Comparison of ENCODE assay signal across 10 mouse cellular contexts in genomic region chr11:58995061-58995806, GRCm38 (mm10). TPM values are rescaled to one million over a fixed set of nuclear protein-coding genes. Genes with fewer than 3 reads are reported as not detected.
DNase-seq lines count a peak whose midpoint lies in the region; ATAC-seq and TF ChIP-seq lines count a peak whose summit lies in the region.
"Had no signal": no experiment of that assay in that cellular context is flagged by ENCODE, and none has a peak within 500 bp of the region (broad histone marks: within the 10 kb centered on the region; RNA-seq: fewer than 3 reads in every experiment).

No protein-coding gene starts in this region.

- ATAC-seq in forebrain, embryonic 14.5 days, result no peak
- no peak for ATAC-seq in intestine, embryonic 16.5 days
- no peak for ATAC-seq in neural tube, embryonic 13.5 days (ENCODE audit: low read depth)

- no peak for TF ChIP-seq CTCF in layer of hippocampus, adult 2 months (conservative IDR thresholded peaks at IDR 0.05)
- no peak for TF ChIP-seq CTCF in lung, adult 2 months (IDR thresholded peaks at IDR 0.05; ENCODE audit: insufficient read depth, low read length)

- peaks cover 20% of the 10 kb centered on the region for H3K4me1 ChIP-seq in forebrain, embryonic 10.5 days
- 0 out of 2 replicates have a peak, but pooled peaks cover 3% of the 10 kb centered on the region for H3K4me1 ChIP-seq in forebrain, embryonic 14.5 days (ENCODE audit: control insufficient read depth, insufficient read depth, low read length)
- peaks cover 4% of the 10 kb centered on the region; the same call in 1 of the 2 replicates for H3K4me1 ChIP-seq in intestine, embryonic 16.5 days (ENCODE audit: control insufficient read depth, insufficient read depth, low read length)
- peaks cover 10% of the 10 kb centered on the region for H3K4me1 ChIP-seq in neural tube, embryonic 13.5 days (replicated peaks)
- H3K4me1 ChIP-seq in lung, adult 2 months (ENCODE audit: control insufficient read depth, insufficient read depth, low read length), result peaks cover 3% of the 10 kb centered on the region; the same call in 1 of the 2 replicates

- WGBS in forebrain, embryonic 10.5 days, result 85% methylated on average over 9 of the region's 9 CpGs
- WGBS in forebrain, embryonic 14.5 days, result 81% methylated on average over 9 of the region's 9 CpGs
- 83% methylated on average over 9 of the region's 9 CpGs for WGBS in intestine, embryonic 16.5 days
- WGBS in neural tube, embryonic 13.5 days, result 79% methylated on average over 9 of the region's 9 CpGs
- WGBS in lung, adult 2 months, result 78% methylated on average over 9 of the region's 9 CpGs

- H3K4me3 ChIP-seq in forebrain, embryonic 10.5 days, result peak overlapping the region; percentile 52; the same call in 1 of the 2 replicates
- H3K4me3 ChIP-seq in forebrain, embryonic 14.5 days (ENCODE audit: low read depth, low read length), result no peak overlapping the region
- no peak overlapping the region for H3K4me3 ChIP-seq in layer of hippocampus, adult 2 months
- H3K4me3 ChIP-seq in intestine, embryonic 16.5 days (ENCODE audit: low read length), result no peak overlapping the region
- H3K4me3 ChIP-seq in neural tube, embryonic 13.5 days, result peak overlapping the region; percentile 39; the same call in 1 of the 2 replicates
- no peak overlapping the region for H3K4me3 ChIP-seq in lung, adult 2 months (replicated peaks; ENCODE audit: extremely low read depth, low read depth, low read length)

- H3K4me2 ChIP-seq in forebrain, embryonic 14.5 days (ENCODE audit: low read length), result no peak overlapping the region; the same call in 1 of the 2 replicates
- H3K4me2 ChIP-seq in intestine, embryonic 16.5 days (ENCODE audit: low read depth, low read length), result peak overlapping the region; percentile 66
- H3K4me2 ChIP-seq in neural tube, embryonic 13.5 days, result peak overlapping the region; percentile 62

- no peak overlapping the region for H3K9ac ChIP-seq in forebrain, embryonic 14.5 days (ENCODE audit: low read length)
- no peak overlapping the region for H3K9ac ChIP-seq in intestine, embryonic 16.5 days (ENCODE audit: low read depth, low read length)
- no peak overlapping the region for H3K9ac ChIP-seq in neural tube, embryonic 13.5 days

- H3K36me3 ChIP-seq in forebrain, embryonic 10.5 days (replicated peaks), result peaks cover 12% of the 10 kb centered on the region
- H3K36me3 ChIP-seq in forebrain, embryonic 14.5 days (ENCODE audit: control insufficient read depth, insufficient read depth, low read length), result peaks cover 9% of the 10 kb centered on the region
- peaks cover 6% of the 10 kb centered on the region; the same call in 1 of the 2 replicates for H3K36me3 ChIP-seq in intestine, embryonic 16.5 days (ENCODE audit: control insufficient read depth, insufficient read depth, low read length)
- peaks cover 12% of the 10 kb centered on the region for H3K36me3 ChIP-seq in neural tube, embryonic 13.5 days

- peaks cover 76% of the 10 kb centered on the region for H3K27me3 ChIP-seq in forebrain, embryonic 10.5 days (ENCODE audit: poor library complexity, severe bottlenecking)
- no peaks in the 10 kb centered on the region; the same call in 1 of the 2 replicates for H3K27me3 ChIP-seq in forebrain, embryonic 14.5 days (replicated peaks; ENCODE audit: control insufficient read depth, insufficient read depth, low read length)
- H3K27me3 ChIP-seq in intestine, embryonic 16.5 days (replicated peaks; ENCODE audit: control insufficient read depth, insufficient read depth, low read length), result no peaks in the 10 kb centered on the region
- H3K27me3 ChIP-seq in neural tube, embryonic 13.5 days, result peaks cover 38% of the 10 kb centered on the region

- DNase-seq in forebrain, embryonic 10.5 days (ENCODE audit: extremely low spot score, low spot score), result no peak
- no peak for DNase-seq in forebrain, embryonic 14.5 days (ENCODE audit: low spot score)
- no peak for DNase-seq in layer of hippocampus, adult 2 months (ENCODE audit: low spot score in 2 of 2)
- no peak for DNase-seq in layer of hippocampus, adult 8-10 months (ENCODE audit: low spot score in 2 of 2)
- no peak for DNase-seq in lung, adult 2 months
- no peak for DNase-seq in left cerebral cortex, adult 11 months (ENCODE audit: low spot score)
- DNase-seq: layer of hippocampus, postnatal 36 days had no signal

- no peak for TF ChIP-seq POLR2A in lung, adult 2 months (IDR thresholded peaks at IDR 0.05; ENCODE audit: borderline replicate concordance, extremely low read depth, low read depth, low read length)

- no peak overlapping the region for H3K27ac ChIP-seq in forebrain, embryonic 10.5 days
- H3K27ac ChIP-seq in forebrain, embryonic 14.5 days (ENCODE audit: low read depth, low read length), result no peak overlapping the region
- H3K27ac ChIP-seq in layer of hippocampus, adult 2 months, result peak overlapping the region; percentile 77; the same call in 1 of the 2 replicates
- H3K27ac ChIP-seq in intestine, embryonic 16.5 days (ENCODE audit: low read length), result no peak overlapping the region
- H3K27ac ChIP-seq in neural tube, embryonic 13.5 days (replicated peaks), result no peak overlapping the region
- H3K27ac ChIP-seq: macrophage had no signal

- H3K9me3 ChIP-seq in forebrain, embryonic 10.5 days, result no peaks in the 10 kb centered on the region
- no peaks in the 10 kb centered on the region for H3K9me3 ChIP-seq in forebrain, embryonic 14.5 days (replicated peaks; ENCODE audit: control insufficient read depth, low read length)
- no peaks in the 10 kb centered on the region for H3K9me3 ChIP-seq in intestine, embryonic 16.5 days (ENCODE audit: control insufficient read depth, low read length)
- no peaks in the 10 kb centered on the region for H3K9me3 ChIP-seq in neural tube, embryonic 13.5 days

RNA-seq across cellular contexts. Expression of gene Trim11, which starts 17.3 kb away (rescaled TPM):
- 18.5 and 19.6 TPM in 2 replicates for polyA plus RNA-seq in forebrain, embryonic 10.5 days (2016; fragmentation: Nextera tagmentation; extraction: Ambion mirVana)
- 20.7 and 24.0 TPM in 2 replicates for polyA plus RNA-seq in forebrain, embryonic 14.5 days (2014; fragmentation: Nextera tagmentation; extraction: Ambion mirVana)
- 10 to 100 TPM; 32.5 to 35.5 TPM for total RNA-seq in layer of hippocampus, adult 2 months (2021)
- 10 to 100 TPM; 28.4 to 32.5 (median 31.0) TPM for total RNA-seq in layer of hippocampus, adult 8-10 months (2022)
- 17.0 and 17.5 TPM in 2 replicates for polyA plus RNA-seq in intestine, embryonic 16.5 days (2015; fragmentation: Nextera tagmentation; extraction: Ambion mirVana)
- 19.7 and 20.2 TPM in 2 replicates for polyA plus RNA-seq in neural tube, embryonic 13.5 days (2015; fragmentation: Nextera tagmentation; extraction: Ambion mirVana)
- 31.4 and 38.3 TPM in 2 replicates for polyA plus RNA-seq in lung, adult 2 months (2012; rRNA removed)

RNA-seq across cellular contexts. Expression of gene Hist3h2a, which starts 40.7 kb away (rescaled TPM):
- polyA plus RNA-seq in forebrain, embryonic 10.5 days (2016; fragmentation: Nextera tagmentation; extraction: Ambion mirVana), result 15.1 and 19.4 TPM in 2 replicates
- 149 and 151 TPM in 2 replicates for polyA plus RNA-seq in forebrain, embryonic 14.5 days (2014; fragmentation: Nextera tagmentation; extraction: Ambion mirVana)
- total RNA-seq in layer of hippocampus, adult 2 months (2021), result 10 to 100 TPM; 66.0 to 69.3 TPM
- total RNA-seq in layer of hippocampus, adult 8-10 months (2022), result 10 to 100 TPM; 48.9 to 64.2 (median 56.8) TPM
- polyA plus RNA-seq in intestine, embryonic 16.5 days (2015; fragmentation: Nextera tagmentation; extraction: Ambion mirVana), result 28.5 and 31.6 TPM in 2 replicates
- polyA plus RNA-seq in neural tube, embryonic 13.5 days (2015; fragmentation: Nextera tagmentation; extraction: Ambion mirVana), result 124 and 126 TPM in 2 replicates
- 19.7 and 25.5 TPM in 2 replicates for polyA plus RNA-seq in lung, adult 2 months (2012; rRNA removed)

RNA-seq across cellular contexts. Expression of gene Trim17, which starts 40.7 kb away (rescaled TPM):
- polyA plus RNA-seq in forebrain, embryonic 10.5 days (2016; fragmentation: Nextera tagmentation; extraction: Ambion mirVana), result 0.19 and 0.31 TPM in 2 replicates
- 1.3 and 1.9 TPM in 2 replicates for polyA plus RNA-seq in forebrain, embryonic 14.5 days (2014; fragmentation: Nextera tagmentation; extraction: Ambion mirVana)
- 1 to 10 TPM; 5.3 to 6.5 TPM for total RNA-seq in layer of hippocampus, adult 2 months (2021)
- 1 to 10 TPM; 2.8 to 6.3 (median 4.8) TPM for total RNA-seq in layer of hippocampus, adult 8-10 months (2022)
- polyA plus RNA-seq in intestine, embryonic 16.5 days (2015; fragmentation: Nextera tagmentation; extraction: Ambion mirVana), result 0.15 and 0.35 TPM in 2 replicates
- polyA plus RNA-seq in neural tube, embryonic 13.5 days (2015; fragmentation: Nextera tagmentation; extraction: Ambion mirVana), result 0.90 and 1.3 TPM in 2 replicates
- 0.97 and 1.1 TPM in 2 replicates for polyA plus RNA-seq in lung, adult 2 months (2012; rRNA removed)

RNA-seq across cellular contexts. Expression of gene Hist3h2ba, which starts 46.5 kb away (rescaled TPM):
- 22.7 and 36.5 TPM in 2 replicates for polyA plus RNA-seq in forebrain, embryonic 10.5 days (2016; fragmentation: Nextera tagmentation; extraction: Ambion mirVana)
- polyA plus RNA-seq in forebrain, embryonic 14.5 days (2014; fragmentation: Nextera tagmentation; extraction: Ambion mirVana), result 279 and 359 TPM in 2 replicates
- total RNA-seq in layer of hippocampus, adult 2 months (2021), result 100 to 1,000 TPM in 1 of 2 experiments, 10 to 100 TPM in 1; 91.3 to 103 TPM
- total RNA-seq in layer of hippocampus, adult 8-10 months (2022), result 10 to 100 TPM; 71.4 to 92.2 (median 75.7) TPM
- polyA plus RNA-seq in intestine, embryonic 16.5 days (2015; fragmentation: Nextera tagmentation; extraction: Ambion mirVana), result 34.7 and 40.9 TPM in 2 replicates
- polyA plus RNA-seq in neural tube, embryonic 13.5 days (2015; fragmentation: Nextera tagmentation; extraction: Ambion mirVana), result 278 and 296 TPM in 2 replicates
- polyA plus RNA-seq in lung, adult 2 months (2012; rRNA removed), result 0.62 and 2.4 TPM in 2 replicates
- polyA plus RNA-seq: macrophage had no signal

RNA-seq across cellular contexts. Expression of gene Rnf187, which starts 56.5 kb away (rescaled TPM):
- polyA plus RNA-seq in forebrain, embryonic 10.5 days (2016; fragmentation: Nextera tagmentation; extraction: Ambion mirVana), result 265 and 273 TPM in 2 replicates
- 457 and 463 TPM in 2 replicates for polyA plus RNA-seq in forebrain, embryonic 14.5 days (2014; fragmentation: Nextera tagmentation; extraction: Ambion mirVana)
- 100 to 1,000 TPM; 462 to 508 TPM for total RNA-seq in layer of hippocampus, adult 2 months (2021)
- total RNA-seq in layer of hippocampus, adult 8-10 months (2022), result 100 to 1,000 TPM; 426 to 450 (median 442) TPM
- 131 and 138 TPM in 2 replicates for polyA plus RNA-seq in intestine, embryonic 16.5 days (2015; fragmentation: Nextera tagmentation; extraction: Ambion mirVana)
- 576 and 601 TPM in 2 replicates for polyA plus RNA-seq in neural tube, embryonic 13.5 days (2015; fragmentation: Nextera tagmentation; extraction: Ambion mirVana)
- 190 and 269 TPM in 2 replicates for polyA plus RNA-seq in lung, adult 2 months (2012; rRNA removed)

Comparison
In these comparisons a context has a peak if more than half of its experiments do, and no peak if none do; other contexts are left out.
1. H3K4me3 ChIP-seq: peak in forebrain, embryonic 10.5 days (single experiment) and neural tube, embryonic 13.5 days (single experiment); none in forebrain, embryonic 14.5 days (single experiment), layer of hippocampus, adult 2 months (single experiment), intestine, embryonic 16.5 days (single experiment) and lung, adult 2 months (single experiment).